In the genomic region with DNA sequence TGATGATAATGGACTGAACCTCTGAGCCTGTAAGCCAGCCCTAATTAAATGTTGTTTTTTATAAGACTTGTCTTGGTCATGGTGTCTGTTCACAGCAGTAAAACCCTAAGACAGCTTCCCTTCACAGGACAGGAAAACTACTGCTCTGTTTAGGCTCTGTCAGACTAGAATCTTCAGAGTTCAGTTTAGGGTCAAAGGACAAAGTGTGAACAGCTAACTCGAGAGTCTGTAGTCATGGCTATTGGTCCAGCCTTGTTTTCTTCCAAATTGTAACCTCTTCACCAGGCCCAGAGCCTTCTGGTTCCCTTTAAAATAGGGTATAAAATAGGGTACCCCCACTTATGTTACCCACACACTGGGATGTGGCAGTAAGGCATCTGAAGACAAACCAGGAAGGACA, we compare ENCODE assay signal across 12 mouse cellular contexts. TPM values are rescaled to one million over a fixed set of nuclear protein-coding genes. Genes with fewer than 3 reads are reported as not detected.
DNase-seq lines count a peak whose midpoint lies in the region; ATAC-seq and TF ChIP-seq lines count a peak whose summit lies in the region.
"Had no signal": no experiment of that assay in that cellular context is flagged by ENCODE, and none has a peak within 500 bp of the region (broad histone marks: within the 10 kb centered on the region; RNA-seq: fewer than 3 reads in every experiment).

No protein-coding gene starts in this region.

- H3K4me3 ChIP-seq in kidney, adult 2 months (ENCODE audit: insufficient read depth, low read depth, low read length) = no peak overlapping the region
- H3K4me3 ChIP-seq in kidney, embryonic 16.5 days (ENCODE audit: low read length) = no peak overlapping the region
- no peak overlapping the region for H3K4me3 ChIP-seq in liver, adult 2 months (ENCODE audit: insufficient read depth, low read depth, low read length)
- H3K4me3 ChIP-seq in liver, embryonic 11.5 days (ENCODE audit: low read depth, low read length) = no peak overlapping the region
- H3K4me3 ChIP-seq: embryonic facial prominence, embryonic 13.5 days; embryonic facial prominence, embryonic 15.5 days; erythroblast, embryonic 14.5 days; forebrain, embryonic 10.5 days; forebrain, embryonic 12.5 days had no signal

- TF ChIP-seq CTCF in kidney, adult 2 months (conservative IDR thresholded peaks at IDR 0.05; ENCODE audit: insufficient read depth, insufficient read length, low read depth, low read length) = no peak
- TF ChIP-seq CTCF in liver, adult 2 months (IDR thresholded peaks at IDR 0.05; ENCODE audit: low read depth, low read length) = no peak

- no peaks in the 10 kb centered on the region for H3K27me3 ChIP-seq in kidney, adult 2 months (replicated peaks; ENCODE audit: control insufficient read depth, insufficient read depth, low read length)
- H3K27me3 ChIP-seq in kidney, embryonic 16.5 days (ENCODE audit: insufficient read depth, low read length) = no peaks in the 10 kb centered on the region
- no peaks in the 10 kb centered on the region for H3K27me3 ChIP-seq in liver, adult 2 months (ENCODE audit: control insufficient read depth, insufficient read depth, low read length)
- H3K27me3 ChIP-seq in liver, embryonic 11.5 days (replicated peaks; ENCODE audit: control insufficient read depth, insufficient read depth, low read length) = peaks cover 6% of the 10 kb centered on the region; the same call in 1 of the 2 replicates
- H3K27me3 ChIP-seq: embryonic facial prominence, embryonic 13.5 days; embryonic facial prominence, embryonic 15.5 days had no signal

- no peak for TF ChIP-seq POLR2A in kidney, adult 2 months (IDR thresholded peaks at IDR 0.05; ENCODE audit: low read depth, low read length)
- TF ChIP-seq POLR2A in liver, adult 2 months (IDR thresholded peaks at IDR 0.05; ENCODE audit: extremely low read depth, insufficient read depth, low read length) = no peak

- no peaks in the 10 kb centered on the region for H3K36me3 ChIP-seq in kidney, adult 2 months (ENCODE audit: control insufficient read depth, insufficient read depth, low read length)
- H3K36me3 ChIP-seq in kidney, embryonic 16.5 days (ENCODE audit: insufficient read depth, low read length) = no peaks in the 10 kb centered on the region
- no peaks in the 10 kb centered on the region for H3K36me3 ChIP-seq in liver, adult 2 months (ENCODE audit: control insufficient read depth, insufficient read depth, low read length)
- no peaks in the 10 kb centered on the region for H3K36me3 ChIP-seq in liver, embryonic 11.5 days (ENCODE audit: control insufficient read depth, insufficient read depth, low read length)
- H3K36me3 ChIP-seq: embryonic facial prominence, embryonic 13.5 days; embryonic facial prominence, embryonic 15.5 days; forebrain, embryonic 10.5 days; forebrain, embryonic 12.5 days had no signal

- H3K4me1 ChIP-seq in kidney, adult 2 months (ENCODE audit: control insufficient read depth, insufficient read depth, low read length) = peaks cover 3% of the 10 kb centered on the region; the same call in 1 of the 2 replicates
- H3K4me1 ChIP-seq in kidney, embryonic 16.5 days (ENCODE audit: insufficient read depth, low read length) = no peaks in the 10 kb centered on the region
- peaks cover 29% of the 10 kb centered on the region for H3K4me1 ChIP-seq in liver, adult 2 months (ENCODE audit: control insufficient read depth, insufficient read depth, low read length)
- H3K4me1 ChIP-seq in liver, embryonic 11.5 days (replicated peaks; ENCODE audit: control insufficient read depth, insufficient read depth, low read length) = no peaks in the 10 kb centered on the region
- H3K4me1 ChIP-seq: embryonic facial prominence, embryonic 13.5 days; embryonic facial prominence, embryonic 15.5 days had no signal

- no peak overlapping the region for H3K4me2 ChIP-seq in kidney, embryonic 16.5 days (replicated peaks; ENCODE audit: low read depth, low read length)
- H3K4me2 ChIP-seq in liver, embryonic 11.5 days = no peak overlapping the region
- H3K4me2 ChIP-seq: embryonic facial prominence, embryonic 13.5 days; embryonic facial prominence, embryonic 15.5 days; forebrain, embryonic 12.5 days had no signal

- 26% methylated on average over 1 of the region's 1 CpGs for WGBS in kidney, adult 2 months
- 42% methylated on average over 1 of the region's 1 CpGs for WGBS in kidney, embryonic 16.5 days
- 10% methylated on average over 1 of the region's 1 CpGs for WGBS in liver, adult 2 months
- 60% methylated on average over 1 of the region's 1 CpGs for WGBS in liver, embryonic 11.5 days

- ATAC-seq in kidney, embryonic 16.5 days (ENCODE audit: low FRiP score, low TSS enrichment) = no peak
- ATAC-seq in liver, embryonic 11.5 days (replicated peaks; ENCODE audit: low FRiP score) = no peak
- ATAC-seq: forebrain, embryonic 14.5 days; forebrain, embryonic 16.5 days had no signal

- H3K27ac ChIP-seq in kidney, adult 2 months (ENCODE audit: insufficient read depth, low read depth, low read length) = peak overlapping the region; percentile 93
- H3K27ac ChIP-seq in kidney, embryonic 16.5 days (ENCODE audit: low read length) = no peak overlapping the region
- H3K27ac ChIP-seq in liver, adult 2 months (replicated peaks; ENCODE audit: insufficient read depth, low read depth, low read length) = peak overlapping the region; percentile 95
- no peak overlapping the region for H3K27ac ChIP-seq in liver, embryonic 11.5 days (ENCODE audit: low read depth, low read length)
- H3K27ac ChIP-seq: embryonic facial prominence, embryonic 13.5 days; embryonic facial prominence, embryonic 15.5 days; forebrain, embryonic 10.5 days; forebrain, embryonic 12.5 days had no signal

- H3K9me3 ChIP-seq in kidney, embryonic 16.5 days (ENCODE audit: low read length) = no peaks in the 10 kb centered on the region
- H3K9me3 ChIP-seq in liver, embryonic 11.5 days (ENCODE audit: control insufficient read depth, low read length) = no peaks in the 10 kb centered on the region
- H3K9me3 ChIP-seq: embryonic facial prominence, embryonic 13.5 days; embryonic facial prominence, embryonic 15.5 days; forebrain, embryonic 10.5 days; forebrain, embryonic 12.5 days had no signal

- H3K9ac ChIP-seq in kidney, embryonic 16.5 days (replicated peaks; ENCODE audit: low read length) = no peak overlapping the region
- peak overlapping the region; percentile 50 for H3K9ac ChIP-seq in liver, adult 2 months (ENCODE audit: low read depth, low read length)
- no peak overlapping the region for H3K9ac ChIP-seq in liver, embryonic 11.5 days (ENCODE audit: low read depth, low read length)
- H3K9ac ChIP-seq: embryonic facial prominence, embryonic 13.5 days; embryonic facial prominence, embryonic 15.5 days; forebrain, embryonic 12.5 days had no signal

- DNase-seq in kidney, adult 2 months = peak; percentile 60
- DNase-seq in liver, adult 2 months (ENCODE audit: extremely low read depth, low read depth, low spot score) = peak; percentile 79
- DNase-seq in liver, embryonic 11.5 days (ENCODE audit: low spot score) = no peak
- DNase-seq: embryo, embryonic 11 days had no signal

- H3K79me2 ChIP-seq in liver, adult 2 months (ENCODE audit: control insufficient read depth, insufficient read depth, low read length) = no peaks in the 10 kb centered on the region

RNA-seq across cellular contexts. Expression of gene Adam11, which starts 13.4 kb away (rescaled TPM):
- 5.0 and 5.2 TPM in 2 replicates for polyA plus RNA-seq in kidney, adult 2 months (2012; rRNA removed)
- polyA plus RNA-seq in kidney, embryonic 16.5 days (2015; fragmentation: Nextera tagmentation; extraction: Ambion mirVana) = 8.7 and 8.8 TPM in 2 replicates
- total RNA-seq in liver, adult 2 months (2014; rRNA removed) = 2.1 and 3.4 TPM in 2 replicates
- 4.3 and 8.7 TPM in 2 replicates for polyA plus RNA-seq in liver, adult 2 months (2012; rRNA removed)
- 1.4 and 2.0 TPM in 2 replicates for polyA plus RNA-seq in liver, embryonic 11.5 days (2014; fragmentation: Nextera tagmentation; extraction: Ambion mirVana)

RNA-seq across cellular contexts. Expression of gene Ccdc43, which starts 50.3 kb away (rescaled TPM):
- polyA plus RNA-seq in kidney, adult 2 months (2012; rRNA removed) = 6.7 and 8.4 TPM in 2 replicates
- 51.9 and 52.1 TPM in 2 replicates for polyA plus RNA-seq in kidney, embryonic 16.5 days (2015; fragmentation: Nextera tagmentation; extraction: Ambion mirVana)
- total RNA-seq in liver, adult 2 months (2014; rRNA removed) = 11.5 and 11.8 TPM in 2 replicates
- 5.7 and 6.2 TPM in 2 replicates for polyA plus RNA-seq in liver, adult 2 months (2012; rRNA removed)
- 39.9 and 42.5 TPM in 2 replicates for polyA plus RNA-seq in liver, embryonic 11.5 days (2014; fragmentation: Nextera tagmentation; extraction: Ambion mirVana)

Comparison
In these comparisons a context has a peak if more than half of its experiments do, and no peak if none do; other contexts are left out.
1. H3K27ac ChIP-seq: peak in kidney, adult 2 months (single experiment) and liver, adult 2 months (single experiment); none in kidney, embryonic 16.5 days (single experiment) and liver, embryonic 11.5 days (single experiment).